Mouse (Mus musculus) ovary, adult 10 weeks (tissue): ENCODE measurements around the gene Serf1. TPM values are rescaled to one million over a fixed set of nuclear protein-coding genes. Genes with fewer than 3 reads are reported as not detected.

Experiments
- polyA plus RNA-seq: library from polyadenylated mRNA; stranded (reverse); fragments of 350-450 nt; fragmentation: Illumina TruSeq; extraction: RNeasy Lipid Tissue Mini Kit (QIAGEN cat#74804); gene quantifications from one replicate; pipeline ENCODE4 v1.2.3, GENCODE M21; 2014

Gene Serf1
- 335 TPM for polyA plus RNA-seq

DNA sequence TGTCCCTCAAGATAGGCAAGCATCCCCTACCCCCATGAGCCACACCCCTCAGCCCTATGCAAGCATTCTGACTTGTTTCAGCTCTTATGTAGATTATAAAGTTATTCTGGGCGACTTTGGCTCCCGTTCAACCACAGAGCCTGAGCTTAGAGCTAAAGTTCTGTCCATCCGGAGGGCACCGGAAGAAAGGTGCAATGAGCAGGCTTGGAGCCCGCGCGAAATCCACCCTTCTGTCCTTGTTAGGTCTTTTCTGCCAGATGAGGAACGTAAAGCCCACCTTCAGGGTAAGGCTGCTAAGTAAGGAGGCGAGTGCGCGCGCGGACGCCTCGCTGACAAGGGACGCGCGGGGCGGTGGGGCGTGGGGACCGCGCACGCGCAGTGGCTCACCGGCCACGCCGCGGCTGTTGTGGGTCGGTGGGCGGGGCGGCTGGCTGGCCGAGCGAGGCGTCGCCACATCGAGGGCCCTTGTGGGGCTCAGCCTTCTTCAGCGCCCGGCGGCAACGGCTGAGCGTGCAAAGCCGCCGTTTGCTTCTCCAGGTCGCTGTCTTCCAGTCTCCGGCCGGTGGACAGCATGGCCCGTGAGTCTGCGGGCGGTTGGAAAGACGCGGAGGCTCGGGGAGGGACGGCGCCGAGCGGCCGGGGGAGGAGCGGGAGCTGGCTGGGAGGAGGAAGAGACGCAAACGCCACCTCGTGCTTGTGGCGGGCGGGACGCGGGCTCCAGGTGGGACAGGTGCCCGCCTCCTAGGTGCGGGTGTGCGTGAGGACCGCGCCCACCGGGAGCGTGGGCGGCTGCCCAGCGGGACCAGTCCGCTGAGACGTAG is at the start of gene Serf1:
TSS of gene Serf1 (plus strand) at position 361 of the 821 bp plus-strand sequence.

DNA sequence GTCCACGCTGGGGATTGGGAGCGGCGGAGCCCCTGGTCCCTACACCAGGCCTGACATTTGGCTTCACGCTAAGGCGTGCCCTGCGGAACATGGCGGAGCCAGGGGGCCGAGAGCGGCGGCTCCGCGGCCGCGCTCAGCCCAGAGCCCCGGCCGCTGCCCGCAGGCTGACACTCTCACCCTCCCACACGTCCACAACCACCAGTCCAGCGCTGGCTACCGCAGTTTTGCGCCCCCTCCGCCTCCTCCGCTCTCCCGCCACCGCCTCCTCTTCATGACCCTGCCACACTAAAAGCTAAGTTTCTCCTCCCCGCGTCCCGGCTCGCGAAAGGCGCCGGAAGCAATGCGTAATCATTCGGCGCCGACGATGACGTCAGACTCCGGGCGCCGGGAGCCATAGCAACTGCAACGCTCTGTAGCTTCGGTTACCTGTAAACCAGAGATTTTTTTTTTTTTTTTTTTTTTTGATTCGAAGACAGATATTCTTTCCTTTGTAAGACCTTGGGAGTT is 4.0 kb upstream of the Serf1 start, which contains the start of gene Bdp1:
TSS of gene Bdp1 (minus strand) at position 323 of the 507 bp plus-strand sequence.

DNA sequence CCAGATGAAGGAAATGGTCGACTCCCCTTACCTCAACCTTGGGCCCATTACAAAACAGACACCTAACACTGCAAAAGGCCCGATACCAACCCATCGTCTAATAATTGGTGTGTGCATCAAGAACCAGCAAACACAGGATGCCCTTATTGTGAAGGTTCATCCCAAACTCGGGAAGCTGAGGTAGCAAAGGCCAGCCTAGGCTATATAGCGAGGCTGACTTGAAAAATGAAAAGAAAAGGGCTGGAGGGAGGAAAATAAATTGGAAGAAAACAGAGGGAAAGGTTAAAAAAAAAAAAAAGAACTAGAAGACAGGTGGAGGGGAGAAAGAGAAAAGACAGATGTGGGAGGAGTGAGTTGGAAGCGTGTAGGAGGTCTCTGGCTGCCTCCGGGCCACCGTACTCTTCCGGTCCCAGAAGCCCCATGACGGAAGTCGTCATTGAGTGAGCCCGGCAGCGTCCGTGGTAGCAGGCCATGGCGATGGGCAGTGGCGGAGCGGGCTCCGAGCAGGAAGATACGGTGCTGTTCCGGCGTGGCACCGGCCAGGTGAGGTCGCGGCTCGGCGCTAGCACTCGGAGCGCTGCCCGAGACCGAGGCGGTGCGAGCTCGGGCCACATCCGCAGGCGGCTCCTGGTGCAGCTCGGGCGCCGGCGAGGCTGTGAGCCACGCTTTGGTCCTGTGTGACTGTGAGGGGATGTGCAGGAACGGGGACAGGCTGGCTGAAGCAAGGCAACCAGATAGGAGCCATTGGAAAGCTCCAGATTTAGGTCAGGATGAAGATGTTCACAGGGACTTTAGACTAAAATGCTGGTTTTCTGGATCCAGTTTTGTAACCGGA is 16.8 kb downstream of the Serf1 start, which contains the start of gene Smn1:
TSS of gene Smn1 (plus strand) at position 430 of the 835 bp plus-strand sequence.

Other genes with a start within 250 kb of the Serf1 start
- not detected for gene Cartpt, start 206.9 kb upstream of the Serf1 start, polyA plus RNA-seq
- gene Mccc2, start 92.4 kb upstream of the Serf1 start, polyA plus RNA-seq = 60.0 TPM
- gene Bdp1, start 3.9 kb upstream of the Serf1 start, polyA plus RNA-seq = 60.2 TPM
- 109 TPM for gene Smn1, start 16.8 kb downstream of the Serf1 start, polyA plus RNA-seq
- 3.4 TPM for gene Naip2, start 94.1 kb downstream of the Serf1 start, polyA plus RNA-seq
- 3.1 TPM for gene Naip5, start 138.3 kb downstream of the Serf1 start, polyA plus RNA-seq
- 0.91 TPM for gene Naip6, start 209.7 kb downstream of the Serf1 start, polyA plus RNA-seq